Mouse (Mus musculus): ENCODE measurements around the gene Fermt3. TPM values are rescaled to one million over a fixed set of nuclear protein-coding genes. Genes with fewer than 3 reads are reported as not detected.
A peak's percentile ranks its signal among the peaks of the same experiment; 100 is the strongest.

The Fermt3 gene
- total and polyA plus RNA-seq, 3 experiments, result 5.2 to 9.0 (median 7.8) TPM

DNA sequence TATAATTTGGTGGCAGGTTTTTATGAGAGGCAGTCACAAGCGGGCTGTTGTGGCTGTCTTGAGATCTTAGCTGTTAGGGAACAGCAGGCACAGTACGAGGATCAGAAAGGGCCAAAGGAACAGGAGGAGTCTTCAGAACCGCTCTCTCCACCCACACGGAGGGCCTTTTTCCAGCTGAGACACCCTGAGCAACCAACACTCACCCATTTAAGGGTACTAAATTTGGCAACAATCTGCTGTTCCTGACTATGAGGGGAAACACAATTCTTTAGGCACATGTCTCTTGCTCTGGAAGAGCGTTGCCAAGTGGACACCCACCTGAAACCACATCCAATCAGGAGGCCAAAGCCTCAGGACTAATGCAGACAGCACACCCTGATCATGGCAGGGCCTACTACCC is 10.3 kb upstream of the Fermt3 start:
- no peak for DNase-seq
- TF ChIP-seq CTCF (IDR thresholded peaks at IDR 0.05) (no peak), POLR2A (IDR thresholded peaks at IDR 0.05; ENCODE audit: insufficient read depth, low read depth, low read length) (no peak), EP300 (IDR thresholded peaks at IDR 0.05; ENCODE audit: insufficient read depth, low read depth, low read length) (no peak)
- WGBS, result 91% methylated on average over 5 of the region's 5 CpGs
- H3K27ac ChIP-seq, result no peak overlapping the region
- peaks cover 4% of the 10 kb centered on the region for H3K36me3 ChIP-seq (ENCODE audit: control insufficient read depth, insufficient read depth, low read length)
- no peaks in the 10 kb centered on the region for H3K4me1 ChIP-seq (ENCODE audit: control insufficient read depth, insufficient read depth, low read length)
- no peak overlapping the region for H3K9ac ChIP-seq (ENCODE audit: low read depth, low read length)
- no peaks in the 10 kb centered on the region for H3K27me3 ChIP-seq (ENCODE audit: control insufficient read depth, insufficient read depth, low read length)
- no peaks in the 10 kb centered on the region for H3K79me2 ChIP-seq (replicated peaks; ENCODE audit: control insufficient read depth, insufficient read depth, low read length)
- H3K4me3 ChIP-seq, result no peak overlapping the region
- intact Hi-C loops (cut with DNase I), result no loop called here

DNA sequence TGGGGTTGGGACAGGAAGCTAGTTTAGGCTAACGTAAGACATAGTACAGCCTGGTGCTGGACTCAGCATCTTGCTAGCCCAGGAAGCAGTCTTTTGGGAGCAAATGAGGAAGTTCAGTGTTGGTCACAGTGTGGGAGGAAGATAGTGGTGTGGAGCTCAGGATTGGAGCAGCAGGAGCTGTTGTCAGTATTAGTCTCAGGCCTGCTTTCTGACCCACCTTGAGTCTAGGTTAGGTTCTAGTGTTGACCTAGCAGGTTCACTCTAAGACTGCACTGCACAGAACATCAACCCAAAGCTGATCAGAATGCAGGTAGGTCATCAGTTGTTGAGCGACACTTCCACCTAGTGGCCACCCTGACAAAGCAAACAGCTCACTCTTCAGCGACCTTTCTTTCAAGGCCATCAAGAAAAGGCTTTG is 964 bp upstream of the Fermt3 start:
- WGBS, result 23% methylated on average over 3 of the region's 3 CpGs
- Histone ChIP-seq H3K27ac (no peak overlapping the region), H3K36me3 (ENCODE audit: control insufficient read depth, insufficient read depth, low read length) (no peaks in the 10 kb centered on the region), H3K4me1 (ENCODE audit: control insufficient read depth, insufficient read depth, low read length) (no peaks in the 10 kb centered on the region; the same call in 1 of the 2 replicates), H3K27me3 (ENCODE audit: control insufficient read depth, insufficient read depth, low read length) (no peaks in the 10 kb centered on the region), H3K9ac (ENCODE audit: low read depth, low read length) (no peak overlapping the region), H3K79me2 (replicated peaks; ENCODE audit: control insufficient read depth, insufficient read depth, low read length) (no peaks in the 10 kb centered on the region), H3K4me3 (no peak overlapping the region)
- intact Hi-C loops (cut with DNase I), result loop anchor here (1.0 to 5.0 kb wide), 2 partner anchors 96 to 533 kb away; no protein-coding TSS in a partner anchor
- peak; percentile 69; the same call in 1 of the 2 replicates for TF ChIP-seq EP300 (IDR thresholded peaks at IDR 0.05; ENCODE audit: insufficient read depth, low read depth, low read length)
- peak; percentile 81 for TF ChIP-seq CTCF (IDR thresholded peaks at IDR 0.05)
- TF ChIP-seq POLR2A (IDR thresholded peaks at IDR 0.05; ENCODE audit: insufficient read depth, low read depth, low read length), result no peak
- peak; percentile 54 to 64 for DNase-seq

DNA sequence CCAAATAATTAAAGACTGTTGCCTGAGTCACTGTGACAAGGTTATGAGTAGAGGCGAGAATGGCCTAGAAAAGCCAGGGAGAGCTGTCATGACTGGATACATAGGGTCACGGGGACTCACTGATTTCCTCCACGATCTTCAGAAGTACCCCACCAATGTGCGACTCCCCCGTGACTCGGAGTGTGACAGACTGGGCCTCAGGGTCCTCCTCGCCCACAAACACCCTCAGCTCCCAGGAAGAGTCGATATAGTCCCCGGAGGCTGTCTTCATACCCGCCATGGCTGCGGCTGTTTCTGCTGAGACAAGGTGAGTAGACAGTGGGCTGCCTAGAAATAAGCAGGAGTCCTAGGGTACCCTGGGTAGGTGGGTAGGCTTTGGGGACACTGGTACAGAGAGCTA is 723 bp downstream of the Fermt3 start:
- no peak for TF ChIP-seq EP300 (IDR thresholded peaks at IDR 0.05; ENCODE audit: insufficient read depth, low read depth, low read length)
- TF ChIP-seq POLR2A (IDR thresholded peaks at IDR 0.05; ENCODE audit: insufficient read depth, low read depth, low read length), result no peak
- TF ChIP-seq CTCF (IDR thresholded peaks at IDR 0.05), result no peak
- DNase-seq, result peak in 1 of 2 experiments; percentile 21
- no peaks in the 10 kb centered on the region; the same call in 1 of the 2 replicates for H3K4me1 ChIP-seq (ENCODE audit: control insufficient read depth, insufficient read depth, low read length)
- intact Hi-C loops (cut with DNase I), result no loop called here
- peak overlapping the region; percentile 33; the same call in 1 of the 2 replicates for H3K27ac ChIP-seq
- no peaks in the 10 kb centered on the region for H3K36me3 ChIP-seq (ENCODE audit: control insufficient read depth, insufficient read depth, low read length)
- no peaks in the 10 kb centered on the region for H3K79me2 ChIP-seq (replicated peaks; ENCODE audit: control insufficient read depth, insufficient read depth, low read length)
- H3K4me3 ChIP-seq, result no peak overlapping the region
- H3K27me3 ChIP-seq (ENCODE audit: control insufficient read depth, insufficient read depth, low read length), result no peaks in the 10 kb centered on the region
- no peak overlapping the region for H3K9ac ChIP-seq (ENCODE audit: low read depth, low read length)
- WGBS, result 71% methylated on average over 11 of the region's 11 CpGs

DNA sequence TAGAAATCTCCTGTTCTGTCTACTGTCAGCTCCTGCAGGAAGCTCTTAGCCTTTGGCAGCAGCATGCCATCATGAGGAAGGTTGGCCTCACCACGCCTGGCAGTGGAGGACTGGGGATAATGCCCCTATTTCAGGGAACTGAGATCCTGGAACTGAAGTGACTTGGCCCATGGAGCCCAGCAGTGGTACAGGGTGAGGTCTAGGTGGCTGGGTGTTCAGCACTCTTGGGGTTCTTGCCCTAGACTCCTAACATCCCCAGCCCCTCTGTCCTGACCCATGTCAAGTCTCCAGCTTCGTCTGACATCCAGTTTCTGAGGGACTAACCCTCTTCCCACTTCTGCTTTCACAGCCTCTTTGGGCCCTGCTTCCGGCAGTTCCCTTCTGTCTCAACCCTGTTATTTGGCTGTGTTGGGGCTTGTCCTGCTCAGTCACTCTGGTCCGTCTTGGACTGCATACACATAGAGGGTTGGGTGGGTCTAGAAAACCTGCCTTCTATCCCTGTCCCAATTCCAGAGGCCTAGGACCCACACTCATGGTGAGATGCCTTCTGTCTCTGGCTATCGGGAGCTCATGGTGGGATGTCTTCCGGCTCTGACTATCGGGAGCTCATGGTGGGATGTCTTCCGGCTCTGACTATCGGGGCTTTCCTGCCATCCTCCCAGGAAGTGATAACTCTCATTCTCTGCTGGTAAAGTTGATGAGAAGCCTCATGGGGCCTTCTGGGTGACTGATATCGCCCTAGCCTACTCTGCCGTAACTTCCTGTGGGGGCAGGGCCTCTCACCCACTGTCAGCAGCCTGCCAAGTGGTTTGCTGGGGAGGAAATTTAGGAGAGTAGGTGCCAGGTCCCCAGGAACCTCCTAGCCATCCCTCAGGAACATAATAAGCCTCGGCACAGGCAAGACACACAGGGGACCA is 1.5 kb downstream of the Fermt3 start:
- TF ChIP-seq CTCF (IDR thresholded peaks at IDR 0.05) (no peak), EP300 (IDR thresholded peaks at IDR 0.05; ENCODE audit: insufficient read depth, low read depth, low read length) (no peak)
- Histone ChIP-seq H3K27me3 (ENCODE audit: control insufficient read depth, insufficient read depth, low read length) (no peaks in the 10 kb centered on the region), H3K4me1 (ENCODE audit: control insufficient read depth, insufficient read depth, low read length) (no peaks in the 10 kb centered on the region; the same call in 1 of the 2 replicates), H3K4me3 (no peak overlapping the region), H3K9ac (ENCODE audit: low read depth, low read length) (no peak overlapping the region), H3K36me3 (ENCODE audit: control insufficient read depth, insufficient read depth, low read length) (no peaks in the 10 kb centered on the region), H3K79me2 (replicated peaks; ENCODE audit: control insufficient read depth, insufficient read depth, low read length) (no peaks in the 10 kb centered on the region), H3K27ac (no peak overlapping the region; the same call in 1 of the 2 replicates)
- peak; percentile 23 to 45 for DNase-seq
- intact Hi-C loops (cut with DNase I), result no loop called here
- 51% methylated on average over 12 of the region's 12 CpGs for WGBS

DNA sequence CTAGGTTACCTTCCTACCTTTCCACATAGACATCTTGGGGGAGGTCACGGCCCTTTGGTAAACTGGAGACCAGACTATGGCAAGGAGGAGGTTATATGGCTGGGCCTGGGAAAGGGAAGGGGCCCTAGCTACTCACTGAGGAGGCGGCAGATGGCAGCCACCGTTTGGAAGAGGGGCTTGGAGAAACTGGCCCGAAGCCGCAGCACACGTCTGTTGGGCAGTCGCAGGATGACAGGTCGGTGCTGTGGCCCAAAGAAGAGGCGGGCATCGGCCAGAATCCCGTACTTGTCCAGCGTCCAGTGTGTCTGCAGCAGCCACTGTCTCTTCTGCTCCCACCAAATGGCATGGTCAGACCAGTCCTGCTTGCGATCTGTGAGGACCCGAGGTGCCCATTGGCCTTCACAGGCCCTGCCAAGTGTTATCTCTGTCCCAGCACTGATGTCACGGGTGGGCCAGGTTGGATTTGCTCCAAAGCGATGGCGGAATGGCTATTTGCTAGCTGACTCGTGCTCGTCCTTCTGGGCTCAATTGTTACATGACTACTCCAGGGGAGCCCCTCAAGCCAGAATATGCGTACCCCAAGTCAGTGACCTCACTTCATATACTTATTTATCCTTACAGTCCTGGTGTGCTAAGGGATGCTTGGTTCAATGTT is 4.7 kb downstream of the Fermt3 start:
- Histone ChIP-seq H3K27ac (no peak overlapping the region), H3K4me1 (ENCODE audit: control insufficient read depth, insufficient read depth, low read length) (no peaks in the 10 kb centered on the region), H3K4me3 (no peak overlapping the region), H3K9ac (ENCODE audit: low read depth, low read length) (no peak overlapping the region), H3K79me2 (replicated peaks; ENCODE audit: control insufficient read depth, insufficient read depth, low read length) (no peaks in the 10 kb centered on the region), H3K27me3 (ENCODE audit: control insufficient read depth, insufficient read depth, low read length) (no peaks in the 10 kb centered on the region), H3K36me3 (ENCODE audit: control insufficient read depth, insufficient read depth, low read length) (no peaks in the 10 kb centered on the region)
- intact Hi-C loops (cut with DNase I), result no loop called here
- no peak for DNase-seq
- WGBS, result 86% methylated on average over 20 of the region's 20 CpGs
- TF ChIP-seq EP300 (IDR thresholded peaks at IDR 0.05; ENCODE audit: insufficient read depth, low read depth, low read length) (no peak), CTCF (IDR thresholded peaks at IDR 0.05) (no peak), POLR2A (IDR thresholded peaks at IDR 0.05; ENCODE audit: insufficient read depth, low read depth, low read length) (no peak)
